Mouse (Mus musculus) bone marrow, adult 2 months (tissue): ENCODE data around the gene Maml3.

ENCODE experiments used
- CTCF ChIP-seq: fragments of 200-500 bp; IDR thresholded peaks from 2 replicates; pipeline ENCODE4 v1.5.1; 2011; ENCODE audit warnings: low read length, control low read depth; ENCODE audit not compliant: control insufficient read depth, insufficient read depth
- POLR2A ChIP-seq: fragments of 200-500 bp; IDR thresholded peaks from 2 replicates; pipeline ENCODE4 v1.6.1; 2011; ENCODE audit warnings: low read depth, mild to moderate bottlenecking, control low read depth, low read length, borderline replicate concordance; ENCODE audit not compliant: control insufficient read depth

DNA sequence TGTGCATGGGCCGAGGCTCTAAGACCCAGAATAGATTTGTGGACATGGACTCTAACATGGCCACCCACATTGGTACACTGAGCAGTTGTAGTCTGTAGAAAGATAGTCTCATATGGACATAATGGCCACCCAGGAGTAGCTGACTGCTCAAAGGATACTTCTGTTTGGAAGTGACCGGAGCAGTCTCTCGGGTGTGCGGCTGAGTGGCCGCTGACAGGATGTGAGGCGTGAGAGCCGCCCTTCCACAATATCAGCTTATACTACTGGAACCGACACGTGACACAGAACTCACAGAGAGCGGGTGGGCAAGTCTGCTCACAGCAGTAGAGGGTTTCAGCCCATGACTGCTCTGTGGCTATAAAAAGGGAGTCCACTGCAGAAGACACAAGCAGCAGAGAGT, 283.3 kb downstream of the Maml3 start:
- TF ChIP-seq CTCF (no peak), POLR2A (no peak)
